Mouse (Mus musculus) urinary bladder, postnatal 10 days (tissue): ENCODE results near the gene Cnn2.
"Not testable (repeated sequence)": the region's sequence is repeated elsewhere in the genome, so short reads cannot be mapped to it uniquely, and the experiment has no call there.

ENCODE experiments used
- DNase-seq: peaks from one replicate; pipeline ENCODE4 v3.0.0; 2022; ENCODE audit warnings: low spot score

Cnn2 gene

DNA sequence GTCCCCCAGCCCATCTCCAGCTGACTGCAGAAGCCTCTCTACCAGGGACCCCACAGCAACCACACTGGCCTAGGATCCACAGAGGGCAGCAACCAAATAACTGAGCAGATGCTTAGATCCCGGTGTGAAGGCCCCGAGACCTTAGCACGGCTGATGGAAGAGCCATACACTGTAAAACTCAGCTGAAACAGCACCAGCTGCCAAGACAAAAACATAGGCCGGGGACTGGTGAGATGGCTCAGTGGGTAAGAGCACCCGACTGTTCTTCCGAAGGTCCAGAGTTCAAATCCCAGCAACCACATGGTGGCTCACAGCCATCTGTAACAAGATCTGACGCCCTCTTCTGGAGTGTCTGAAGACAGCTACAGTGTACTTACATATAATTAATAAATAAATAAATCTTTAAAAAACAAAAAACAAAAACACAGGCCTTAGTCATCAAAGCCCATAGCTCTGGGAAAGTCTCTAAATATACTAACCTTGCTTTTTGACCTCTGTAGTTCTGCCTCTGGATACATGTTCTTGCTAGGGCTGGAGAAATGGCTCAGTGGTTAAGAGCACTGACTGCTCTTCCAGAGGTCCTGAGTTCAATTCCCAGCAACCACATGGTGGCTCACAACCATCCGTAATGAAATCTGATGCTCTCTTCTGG is 53.2 kb downstream of the Cnn2 start:
- DNase-seq = not testable (repeated sequence)

- DNase-seq = no peak
Observed at GRCm38 (mm10) chr10:80044087-80044486, 55.7 kb downstream of the Cnn2 start.

GRCm38 (mm10) chr10:80045364-80045763 is 57.0 kb downstream of the Cnn2 start:
- DNase-seq = not testable (repeated sequence)
